Mouse (Mus musculus) liver, adult 2 months (tissue): ENCODE data around the gene Rere. TPM values are rescaled to one million over a fixed set of nuclear protein-coding genes. Genes with fewer than 3 reads are reported as not detected.

ENCODE experiments used
- DNase-seq: peaks from one replicate; pipeline ENCODE4 v3.0.0-alpha.2; 2011; ENCODE audit warnings: low read depth, low spot score; ENCODE audit errors: extremely low read depth
- H3K27ac ChIP-seq: fragments of 200-500 bp; replicated peaks from 2 replicates; pipeline ENCODE4 v1.5.1; 2012; ENCODE audit warnings: low read depth, mild to moderate bottlenecking, control low read depth, inconsistent platforms, low read length; ENCODE audit not compliant: insufficient read depth
- H3K27me3 ChIP-seq: fragments of 200-500 bp; 2 replicates; pipeline ENCODE4 v1.6.1; 2012; ENCODE audit warnings: mild to moderate bottlenecking, moderate library complexity, low read length, inconsistent platforms; ENCODE audit not compliant: control insufficient read depth, insufficient read depth
- H3K36me3 ChIP-seq: fragments of 200-500 bp; 2 replicates; pipeline ENCODE4 v1.6.1; 2012; ENCODE audit warnings: low read length, inconsistent platforms; ENCODE audit not compliant: control insufficient read depth, insufficient read depth
- H3K4me1 ChIP-seq: fragments of 200-500 bp; 2 replicates; pipeline ENCODE4 v1.6.1; 2011; ENCODE audit warnings: low read length; ENCODE audit not compliant: control insufficient read depth, insufficient read depth
- H3K4me3 ChIP-seq: fragments of 200-500 bp; 2 replicates; pipeline ENCODE4 v1.5.1; 2011; ENCODE audit warnings: low read depth, mild to moderate bottlenecking, control low read depth, low read length, moderate library complexity; ENCODE audit not compliant: insufficient read depth
- H3K79me2 ChIP-seq: fragments of 200-500 bp; 2 replicates; pipeline ENCODE4 v1.6.1; 2012; ENCODE audit warnings: inconsistent platforms, mild to moderate bottlenecking, low read length, moderate library complexity; ENCODE audit not compliant: control insufficient read depth, insufficient read depth
- H3K9ac ChIP-seq: fragments of 200-500 bp; 2 replicates; pipeline ENCODE4 v1.6.1; 2012; ENCODE audit warnings: low read depth, mild to moderate bottlenecking, control low read depth, inconsistent platforms, low read length
- CTCF ChIP-seq: fragments of 200-500 bp; IDR thresholded peaks from 2 replicates; pipeline ENCODE4 v1.5.1; 2011; ENCODE audit warnings: low read depth, low read length, control low read depth
- POLR2A ChIP-seq: fragments of 200-500 bp; IDR thresholded peaks from 2 replicates; pipeline ENCODE4 v1.6.1; 2011; ENCODE audit warnings: low read length, control low read depth; ENCODE audit not compliant: insufficient read depth; ENCODE audit errors: extremely low read depth
- WGBS: fragments of 180-500 bp; shearing (Covaris S2); methylation state at CpG from one replicate; pipeline ENCODE4 v1.1.7; 2018; 5-methylcytosine and 5-hydroxymethylcytosine counted together
- polyA plus RNA-seq: library from polyadenylated mRNA; depleted of rRNA; stranded (reverse); fragments of >200 nt; gene quantifications from 2 replicates; pipeline ENCODE4 v1.2.3, GENCODE M21; 2012
- total RNA-seq: library from RNA; depleted of rRNA; stranded (reverse); fragments of >200 nt; gene quantifications from 2 replicates; pipeline ENCODE4 v1.2.3, GENCODE M21; 2014

Rere gene
- total and polyA plus RNA-seq, 2 experiments: 8.8 to 10.0 TPM

- TF ChIP-seq POLR2A (no peak), CTCF (peak; percentile 97)
- H3K9ac ChIP-seq: no peak overlapping the region
- H3K4me1 ChIP-seq: no peaks in the 10 kb centered on the region; the same call in 1 of the 2 replicates
- H3K27ac ChIP-seq: no peak overlapping the region
- no peaks in the 10 kb centered on the region; the same call in 1 of the 2 replicates for H3K36me3 ChIP-seq
- peak; percentile 41 for DNase-seq
- 42% methylated on average over 6 of the region's 6 CpGs for WGBS
- H3K4me3 ChIP-seq: no peak overlapping the region
- H3K79me2 ChIP-seq: no peaks in the 10 kb centered on the region
- no peaks in the 10 kb centered on the region for H3K27me3 ChIP-seq
Observed at GRCm38 (mm10) chr4:150625951-150626732, 344.7 kb downstream of the Rere start.

GRCm38 (mm10) chr4:150629266-150629665 is 347.8 kb downstream of the Rere start:
- no peak overlapping the region for H3K27ac ChIP-seq
- H3K4me3 ChIP-seq: no peak overlapping the region
- TF ChIP-seq CTCF (no peak), POLR2A (no peak)
- no peak overlapping the region for H3K9ac ChIP-seq
- no peaks in the 10 kb centered on the region for H3K79me2 ChIP-seq
- DNase-seq: no peak
- no peaks in the 10 kb centered on the region for H3K27me3 ChIP-seq
- H3K4me1 ChIP-seq: no peaks in the 10 kb centered on the region; the same call in 1 of the 2 replicates
- 42% methylated on average over 11 of the region's 11 CpGs for WGBS
- no peaks in the 10 kb centered on the region for H3K36me3 ChIP-seq

GRCm38 (mm10) chr4:150635568-150635967 is 354.1 kb downstream of the Rere start:
- no peaks in the 10 kb centered on the region for H3K36me3 ChIP-seq
- peaks cover 2% of the 10 kb centered on the region for H3K4me1 ChIP-seq
- DNase-seq: no peak
- no peaks in the 10 kb centered on the region for H3K27me3 ChIP-seq
- WGBS: 87% methylated on average over 10 of the region's 10 CpGs
- no peak overlapping the region for H3K9ac ChIP-seq
- no peaks in the 10 kb centered on the region for H3K79me2 ChIP-seq
- H3K27ac ChIP-seq: no peak overlapping the region
- TF ChIP-seq POLR2A: no peak
- TF ChIP-seq CTCF: no peak
- no peak overlapping the region for H3K4me3 ChIP-seq

GRCm38 (mm10) chr4:150636635-150637034 is 355.2 kb downstream of the Rere start:
- DNase-seq: no peak
- WGBS: 94% methylated on average over 6 of the region's 6 CpGs
- Histone ChIP-seq H3K4me3 (no peak overlapping the region), H3K27me3 (no peaks in the 10 kb centered on the region), H3K36me3 (no peaks in the 10 kb centered on the region), H3K9ac (no peak overlapping the region), H3K4me1 (peaks cover 2% of the 10 kb centered on the region), H3K27ac (no peak overlapping the region), H3K79me2 (no peaks in the 10 kb centered on the region)
- TF ChIP-seq POLR2A: no peak
- TF ChIP-seq CTCF: no peak

- H3K27ac ChIP-seq: no peak overlapping the region
- H3K27me3 ChIP-seq: no peaks in the 10 kb centered on the region
- DNase-seq: no peak
- H3K4me1 ChIP-seq: no peaks in the 10 kb centered on the region
- no peak for TF ChIP-seq POLR2A
- no peak for TF ChIP-seq CTCF
- no peak overlapping the region for H3K9ac ChIP-seq
- 94% methylated on average over 9 of the region's 9 CpGs for whole genome bisulfite sequencing
- H3K36me3 ChIP-seq: no peaks in the 10 kb centered on the region
- H3K79me2 ChIP-seq: no peaks in the 10 kb centered on the region
- H3K4me3 ChIP-seq: no peak overlapping the region
Observed at GRCm38 (mm10) chr4:150644299-150644698, 362.9 kb downstream of the Rere start.

GRCm38 (mm10) chr4:150649327-150649726 is 367.9 kb downstream of the Rere start:
- Histone ChIP-seq H3K4me1 (no peaks in the 10 kb centered on the region), H3K79me2 (no peaks in the 10 kb centered on the region), H3K4me3 (no peak overlapping the region), H3K27me3 (peaks cover 2% of the 10 kb centered on the region; the same call in 1 of the 2 replicates), H3K9ac (no peak overlapping the region), H3K27ac (no peak overlapping the region), H3K36me3 (no peaks in the 10 kb centered on the region)
- no peak for TF ChIP-seq POLR2A
- TF ChIP-seq CTCF: no peak
- DNase-seq: no peak
- 82% methylated on average over 5 of the region's 5 CpGs for WGBS
